ENCODE assay signal across 24 mouse cellular contexts in genomic region chr16:33766757-33767156, GRCm38 (mm10). TPM values are rescaled to one million over a fixed set of nuclear protein-coding genes. Genes with fewer than 3 reads are reported as not detected.
DNase-seq lines count a peak whose midpoint lies in the region; ATAC-seq and TF ChIP-seq lines count a peak whose summit lies in the region.
"Had no signal": no experiment of that assay in that cellular context is flagged by ENCODE, and none has a peak within 500 bp of the region (broad histone marks: within the 10 kb centered on the region; RNA-seq: fewer than 3 reads in every experiment).

No protein-coding gene starts in this region.

- no peak for TF ChIP-seq CTCF in intestine, postnatal 0 days (IDR thresholded peaks at IDR 0.05; ENCODE audit: low read depth)

- WGBS in intestine, postnatal 0 days: 48% methylated on average over 15 of the region's 15 CpGs

- peak; percentile 37 for ATAC-seq in intestine, postnatal 0 days
- ATAC-seq: CD4-positive, CD25-positive, alpha-beta regulatory T cell, adult 4 months; forebrain, postnatal 0 days; inflammation-experienced regulatory T-cells, adult 6 months; Patski had no signal

- H3K4me2 ChIP-seq in intestine, postnatal 0 days (replicated peaks; ENCODE audit: low read depth): peak overlapping the region; percentile 21; the same call in 1 of the 2 replicates
- H3K4me2 ChIP-seq: embryonic facial prominence, embryonic 13.5 days; hindbrain, embryonic 12.5 days; neural tube, embryonic 13.5 days had no signal

- no peak overlapping the region for H3K4me3 ChIP-seq in intestine, postnatal 0 days (ENCODE audit: low read depth, low read length)
- H3K4me3 ChIP-seq: embryonic facial prominence, embryonic 13.5 days; hindbrain, embryonic 12.5 days; neural tube, embryonic 13.5 days had no signal

- peaks cover 8% of the 10 kb centered on the region for H3K4me1 ChIP-seq in intestine, postnatal 0 days (replicated peaks; ENCODE audit: control insufficient read depth, insufficient read depth, low read length)

- H3K9me3 ChIP-seq in intestine, postnatal 0 days (ENCODE audit: control insufficient read depth): no peaks in the 10 kb centered on the region
- H3K9me3 ChIP-seq: embryonic facial prominence, embryonic 13.5 days; hindbrain, embryonic 12.5 days; neural tube, embryonic 13.5 days had no signal

- peaks cover 5% of the 10 kb centered on the region; the same call in 1 of the 2 replicates for H3K36me3 ChIP-seq in intestine, postnatal 0 days (ENCODE audit: control insufficient read depth, insufficient read depth)

- H3K9ac ChIP-seq in intestine, postnatal 0 days (ENCODE audit: low read depth, low read length): no peak overlapping the region
- H3K9ac ChIP-seq: embryonic facial prominence, embryonic 13.5 days; forebrain, postnatal 0 days; hindbrain, embryonic 12.5 days; liver, embryonic 14.5 days; neural tube, embryonic 13.5 days had no signal

- H3K27me3 ChIP-seq in intestine, postnatal 0 days (replicated peaks; ENCODE audit: control insufficient read depth, insufficient read depth, low read length): no peaks in the 10 kb centered on the region
- H3K27me3 ChIP-seq: embryonic facial prominence, embryonic 13.5 days; hindbrain, embryonic 12.5 days; neural tube, embryonic 13.5 days; Patski had no signal

- H3K27ac ChIP-seq in intestine, postnatal 0 days (ENCODE audit: low read depth, low read length): peak overlapping the region; percentile 85
- H3K27ac ChIP-seq: embryonic facial prominence, embryonic 13.5 days; hindbrain, embryonic 12.5 days; liver, embryonic 14.5 days; neural tube, embryonic 13.5 days had no signal

- DNase-seq in adrenal gland, adult (ENCODE audit: inconsistent age in 2 of 2, low spot score in 1 of 2): peak; percentile 35 to 76
- no peak for DNase-seq in adrenal gland, adult 18-20 months (ENCODE audit: low spot score in 2 of 2)
- DNase-seq in R1 (ENCODE audit: low read depth, low spot score) (peak; percentile 64), adipocyte (ENCODE audit: low spot score) (no peak)
- peak; percentile 57 for DNase-seq in testis, postnatal 10 days (ENCODE audit: low spot score)
- no peak for DNase-seq in left cerebral cortex, adult 11 months (ENCODE audit: low spot score)
- DNase-seq in thymus, postnatal 0 days (ENCODE audit: low spot score): no peak
- DNase-seq: cerebellum, adult 8-10 months; forebrain, postnatal 0 days; gastrocnemius, postnatal 10 days; layer of hippocampus, postnatal 36 days; left cerebral cortex, postnatal 4 days; lung, postnatal 14 days; thymus, adult 2 months had no signal

RNA-seq across cellular contexts. Expression of gene Muc13, which starts 27.1 kb away (rescaled TPM):
- total RNA-seq in adrenal gland, adult 18-20 months (2021): not detected
- 459 and 473 TPM in 2 replicates for polyA plus RNA-seq in intestine, postnatal 0 days (2015; fragmentation: Nextera tagmentation; extraction: Ambion mirVana)
- 0.48 and 0.69 TPM in 2 replicates for polyA plus RNA-seq in thymus, postnatal 0 days (2015; fragmentation: Nextera tagmentation; extraction: Ambion mirVana)
- total RNA-seq: forebrain, postnatal 0 days; layer of hippocampus, adult 18-20 months; layer of hippocampus, postnatal 36 days; left cerebral cortex, postnatal 4 days had no signal
- polyA plus RNA-seq: forebrain, postnatal 0 days; heart, postnatal 0 days; neural tube, embryonic 13.5 days; Patski had no signal

Comparison
In these comparisons a context has a peak if more than half of its experiments do, and no peak if none do; other contexts are left out.
1. DNase-seq: peak in adrenal gland, adult (2 of 2), R1 (single experiment) and testis, postnatal 10 days (single experiment); none in adrenal gland, adult 18-20 months (0 of 2), adipocyte (single experiment), left cerebral cortex, adult 11 months (single experiment) and thymus, postnatal 0 days (single experiment).
2. RNA of gene Muc13, which starts 27.1 kb away (polyA plus RNA-seq): 459 to 473 TPM in intestine, postnatal 0 days; 0.48 to 0.69 TPM in thymus, postnatal 0 days; every median in the first group is over 100 times any median in the second.